Mouse (Mus musculus) cerebellum, postnatal 36 days (tissue): Measurements from ENCODE around the gene Rpgrip1l.
A peak's percentile ranks its signal among the peaks of the same experiment; 100 is the strongest.

Experiments
- DNase-seq, 2 experiments: peaks; one replicate each; pipeline ENCODE4 v3.0.0; 2021 to 2022; ENCODE audit warnings: mixed read lengths in 2 of 2

Gene Rpgrip1l

DNA sequence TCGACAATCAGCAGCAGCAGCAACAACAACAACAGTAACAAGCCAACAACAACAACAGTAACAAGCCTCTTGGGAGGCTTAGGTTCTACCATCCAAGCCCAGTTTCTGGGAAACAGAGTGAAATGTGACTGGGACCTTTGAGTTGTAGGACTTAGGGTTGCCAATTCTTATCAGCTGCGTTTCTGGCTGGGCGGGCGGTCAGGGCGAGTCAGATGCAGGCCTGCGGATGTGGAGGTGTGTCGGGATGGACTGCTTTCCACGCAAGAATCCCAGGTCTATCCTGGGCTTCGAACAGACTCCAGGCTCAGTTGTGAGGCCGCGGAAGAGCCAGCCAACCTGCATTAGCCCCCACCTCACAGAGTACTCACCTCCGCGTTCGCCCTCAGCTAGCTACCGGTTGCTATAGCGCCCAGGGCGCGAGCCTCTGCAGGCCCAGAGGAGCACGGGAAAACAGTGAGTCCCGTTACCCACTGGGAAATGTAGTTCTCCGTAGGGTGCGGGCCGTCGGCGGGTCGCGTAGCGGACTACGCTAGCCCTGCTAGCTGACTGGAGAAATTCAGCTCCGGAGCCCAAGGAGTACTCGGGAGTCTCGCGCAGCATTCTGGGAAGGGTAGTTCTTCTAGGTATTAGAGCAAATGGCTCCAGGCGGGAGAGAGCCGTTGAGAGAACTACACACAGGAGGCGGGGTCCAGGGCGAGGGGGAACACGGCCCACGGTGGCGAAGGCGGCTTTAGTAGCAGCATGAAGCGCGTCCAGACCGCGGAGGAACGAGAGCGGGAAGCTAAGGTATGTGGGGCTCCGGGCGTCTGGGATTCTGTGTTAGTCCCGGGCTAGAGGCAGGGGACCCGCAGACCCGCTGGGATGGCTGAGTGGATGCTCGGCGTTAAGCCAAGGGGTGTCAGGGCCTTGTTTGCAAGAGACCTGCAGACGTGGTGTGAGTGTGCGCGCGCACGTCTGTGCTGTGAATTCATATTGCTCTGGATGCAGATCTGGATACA, at the start of gene Rpgrip1l, which contains the start of gene Fto:
Gene Rpgrip1l, minus strand, starts transcription at position 428 of the 998 bp plus-strand sequence.
Gene Fto, plus strand, starts transcription at position 691 of the 998 bp plus-strand sequence.
- DNase-seq = peak; percentile 96 to 97

DNA sequence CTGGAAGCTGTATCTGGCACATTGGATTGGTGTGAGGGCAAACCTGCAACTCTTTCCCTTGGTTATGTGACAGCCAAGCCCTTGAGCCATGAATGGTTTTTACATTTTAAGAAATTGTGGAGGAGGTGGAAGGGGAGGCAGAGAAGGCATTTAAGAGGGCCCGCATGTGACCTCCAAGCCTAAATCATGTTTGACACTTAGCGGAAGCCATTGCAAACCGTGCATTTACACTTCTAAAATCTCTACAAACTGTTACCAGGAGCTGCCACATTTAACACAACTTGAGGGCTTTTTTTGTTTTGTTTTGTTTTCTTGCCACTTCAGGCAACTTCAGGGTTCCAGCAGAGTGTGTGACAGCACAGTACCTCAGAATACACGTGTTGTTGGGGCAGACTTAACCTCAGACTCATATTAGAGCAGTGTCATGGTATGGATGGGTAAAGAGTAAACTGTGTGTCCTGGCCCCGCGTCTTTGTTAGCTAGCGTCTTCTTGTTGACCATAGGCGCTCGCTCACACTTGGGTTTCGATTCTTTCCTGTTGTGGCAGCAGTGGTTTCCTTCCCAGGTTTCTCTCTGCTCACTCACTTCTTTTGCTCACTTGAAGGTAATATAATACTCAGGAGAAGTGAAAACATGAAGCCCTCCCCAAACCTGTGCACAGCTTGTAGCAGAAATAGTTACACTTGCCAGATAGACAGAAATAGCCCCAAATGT, 47.7 kb upstream of the Rpgrip1l start:
- DNase-seq = no peak

DNA sequence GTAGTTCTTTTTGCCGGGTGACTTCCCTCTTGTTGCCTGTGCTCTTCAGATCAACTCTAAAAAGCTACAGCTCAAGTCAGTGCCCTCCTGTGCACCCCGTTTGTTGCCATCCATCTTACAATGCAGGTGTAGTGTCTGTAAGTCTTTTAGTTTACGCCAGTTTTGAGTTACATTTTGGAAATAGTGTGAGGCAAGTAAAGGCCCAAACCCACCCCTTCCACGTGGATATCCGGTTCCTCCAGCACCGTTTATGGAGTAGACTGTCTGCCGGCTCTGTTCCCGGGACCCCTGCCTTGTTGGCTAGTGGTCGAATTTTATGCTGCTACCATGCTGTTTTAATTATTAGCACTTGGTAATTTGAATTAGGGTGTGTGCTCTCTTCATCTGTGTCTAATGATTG, 46.4 kb upstream of the Rpgrip1l start:
- DNase-seq = no peak

DNA sequence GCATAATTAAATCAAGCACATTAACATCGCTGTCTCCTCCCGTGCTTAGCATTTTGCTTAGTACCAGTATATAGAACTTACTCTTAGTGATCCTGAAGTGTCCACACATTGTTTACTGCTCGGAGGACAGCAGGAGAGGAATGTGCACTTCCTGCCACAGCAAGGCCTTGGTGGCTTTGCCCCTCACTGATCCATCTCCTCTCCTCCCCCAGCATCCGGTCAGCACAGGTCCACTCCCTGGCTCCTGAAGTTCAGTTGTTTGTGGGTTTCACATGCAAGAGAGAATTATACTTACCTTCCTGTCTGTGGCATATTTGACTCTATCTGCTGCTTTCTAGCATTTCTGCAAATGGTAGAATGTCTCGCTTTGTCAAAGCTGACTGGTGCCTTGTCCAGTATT, 45.0 kb upstream of the Rpgrip1l start:
- no peak for DNase-seq

DNA sequence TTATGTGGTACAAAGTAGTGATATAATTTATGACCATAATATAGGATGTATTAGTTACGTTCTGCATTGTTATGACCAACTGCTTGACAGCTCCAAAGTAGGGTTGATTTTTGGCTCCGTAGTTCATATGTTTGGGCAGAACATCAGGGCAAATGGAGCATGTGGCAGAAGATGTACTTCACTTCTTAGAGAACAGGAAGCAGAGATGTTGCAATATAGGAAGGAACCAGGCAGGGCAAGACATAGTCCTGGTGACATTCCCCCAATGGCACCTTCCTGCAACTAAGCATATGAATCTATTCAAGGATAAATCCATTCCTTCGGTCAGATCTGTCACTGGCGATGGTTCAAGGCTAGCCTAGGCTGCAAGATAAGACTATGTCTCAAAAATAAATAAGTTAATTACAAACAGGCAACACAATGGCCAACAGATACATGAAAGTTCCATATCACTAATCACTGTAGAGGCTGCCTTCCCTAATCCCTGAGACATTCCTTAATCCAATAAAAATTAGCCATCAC, 44.5 kb upstream of the Rpgrip1l start:
- DNase-seq = no peak

DNA sequence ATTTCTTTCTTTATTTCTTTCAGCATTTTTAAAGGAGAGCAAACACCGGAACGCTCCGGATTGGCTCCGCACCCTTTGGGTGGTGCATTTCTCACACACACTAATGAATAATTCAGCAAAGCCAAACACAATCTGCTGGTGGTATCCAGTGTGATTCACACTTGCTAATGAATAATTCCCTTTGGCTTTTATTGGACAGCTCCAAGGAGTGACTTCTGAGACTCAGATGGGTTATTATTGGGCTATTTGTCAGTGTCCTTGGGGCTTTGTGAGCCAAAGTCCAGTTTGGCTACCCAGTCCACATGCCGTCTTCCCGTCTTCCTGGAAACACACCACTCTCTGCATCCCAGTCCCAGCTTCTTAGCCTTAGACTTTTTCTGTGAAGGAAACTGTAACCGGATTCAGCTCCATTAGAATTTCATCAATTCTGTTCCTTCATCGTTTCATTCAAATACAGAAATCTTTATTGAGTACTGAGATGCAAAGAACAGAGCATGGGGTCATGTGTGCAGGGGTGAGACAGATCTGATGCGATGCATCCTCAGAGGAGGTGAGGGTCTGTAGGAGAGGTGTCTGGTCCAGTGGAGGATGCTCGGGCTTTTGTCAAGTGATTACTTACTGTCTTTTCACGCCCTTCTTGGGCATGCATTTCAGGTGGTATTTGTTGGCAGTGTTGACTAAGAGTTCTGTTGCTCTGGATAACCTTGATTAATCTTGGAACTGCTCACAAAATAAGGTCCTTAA, 43.1 kb upstream of the Rpgrip1l start:
- DNase-seq = no peak

DNA sequence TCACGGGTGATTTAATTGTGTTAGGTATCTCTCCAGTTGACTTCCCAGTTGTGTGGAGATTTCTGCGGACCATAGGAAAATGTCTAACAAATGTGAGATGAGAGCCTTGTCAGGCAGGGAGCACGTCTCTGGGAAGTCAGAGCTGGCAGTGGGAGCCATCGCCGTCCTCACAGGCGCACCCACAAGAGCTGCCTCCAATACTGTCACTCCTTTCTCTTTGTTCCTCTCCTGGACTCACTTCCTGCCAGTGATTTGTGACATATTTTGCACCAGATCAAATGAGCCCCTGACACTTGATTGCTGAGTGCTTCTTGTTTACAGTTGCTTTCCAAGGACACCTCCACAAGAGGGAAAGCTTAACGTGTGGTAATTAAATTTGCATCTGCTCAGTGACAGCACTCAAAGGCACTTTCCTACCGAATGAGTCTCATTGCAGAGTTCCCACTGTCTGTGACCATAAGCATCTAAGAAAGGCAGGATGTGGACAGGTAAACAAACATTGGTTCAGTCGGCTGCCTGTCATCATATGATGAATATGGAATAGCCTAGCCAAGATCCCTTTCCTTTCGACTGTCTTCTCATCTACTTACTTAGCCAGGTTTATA, 42.3 kb upstream of the Rpgrip1l start:
- DNase-seq = no peak

DNA sequence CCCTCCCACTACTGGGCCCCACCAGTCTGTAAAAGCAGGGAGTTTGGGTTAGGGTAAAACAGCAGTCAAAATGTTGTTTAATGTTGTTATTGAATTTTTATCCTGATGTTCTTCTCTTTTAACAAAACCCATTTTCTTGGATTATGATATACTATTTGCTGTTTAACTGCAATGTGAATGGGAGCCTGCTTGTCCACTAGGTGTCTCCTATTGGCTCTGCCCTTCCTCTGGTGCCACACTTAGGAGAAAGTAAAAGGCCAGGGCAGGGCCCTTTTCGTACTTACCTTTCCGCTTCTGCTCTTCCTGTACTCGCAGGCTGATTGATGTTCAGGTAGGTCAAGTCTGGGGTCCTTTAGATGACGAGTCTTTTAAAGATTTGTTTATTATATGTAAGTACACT, 40.8 kb upstream of the Rpgrip1l start:
- no peak for DNase-seq

DNA sequence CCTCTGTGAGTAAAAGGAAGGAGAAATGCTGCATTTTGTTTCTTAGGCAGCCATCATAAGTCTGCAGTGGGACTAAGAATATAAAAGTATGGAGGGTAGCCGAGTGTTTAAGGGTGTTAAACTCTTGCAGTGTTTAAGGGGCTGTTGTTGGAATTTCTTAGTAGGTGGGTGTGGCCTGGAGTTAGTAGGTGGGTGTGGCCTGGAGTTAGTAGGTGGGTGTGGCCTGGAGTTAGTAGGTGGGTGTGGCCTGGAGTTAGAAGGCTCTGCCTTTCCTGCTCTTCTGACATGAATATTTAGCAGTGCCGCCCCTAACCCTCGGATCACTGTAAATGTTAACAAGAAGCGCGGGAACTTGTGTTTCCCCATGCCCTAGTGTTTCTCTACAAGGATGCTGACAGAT, 40.0 kb upstream of the Rpgrip1l start:
- DNase-seq = no peak

DNA sequence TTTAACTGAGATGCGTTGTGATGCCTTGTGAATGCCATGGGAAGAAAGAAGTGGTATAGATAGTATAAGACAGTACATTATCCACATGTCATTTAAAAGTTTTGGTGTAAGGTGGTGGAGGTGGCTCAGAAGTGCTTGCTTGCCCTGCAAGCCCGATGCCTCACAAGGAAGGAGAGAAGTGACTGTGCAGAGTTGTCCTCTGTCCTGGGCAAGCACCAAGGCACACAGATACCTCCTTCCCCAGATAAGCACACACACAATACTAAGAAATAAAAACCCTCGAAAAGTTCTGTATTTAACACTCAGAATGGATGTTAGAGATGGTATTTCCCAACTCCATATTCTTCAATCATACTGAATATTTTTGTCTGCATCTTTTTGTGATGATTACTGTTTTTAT, 39.5 kb upstream of the Rpgrip1l start:
- DNase-seq = no peak

DNA sequence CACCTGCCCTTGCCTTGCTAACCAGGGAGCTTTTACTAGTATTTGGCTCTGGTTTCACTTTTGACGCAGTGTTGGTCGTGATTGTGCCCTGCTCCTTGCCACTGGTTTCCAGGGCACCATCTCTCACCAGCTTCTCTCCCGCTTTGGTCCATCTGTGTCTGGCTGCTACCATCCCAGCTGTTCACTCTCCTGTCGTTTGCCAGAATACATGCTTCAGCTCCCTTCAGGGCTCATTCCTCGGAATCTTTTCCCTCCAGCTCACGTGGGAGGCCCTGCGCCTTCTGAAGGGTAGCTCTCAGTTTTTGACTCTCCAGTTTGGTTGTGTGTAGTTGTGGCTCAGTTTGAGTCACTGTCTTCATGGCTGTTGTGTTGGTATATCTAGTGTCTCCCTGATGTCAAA, 37.6 kb upstream of the Rpgrip1l start:
- no peak for DNase-seq

DNA sequence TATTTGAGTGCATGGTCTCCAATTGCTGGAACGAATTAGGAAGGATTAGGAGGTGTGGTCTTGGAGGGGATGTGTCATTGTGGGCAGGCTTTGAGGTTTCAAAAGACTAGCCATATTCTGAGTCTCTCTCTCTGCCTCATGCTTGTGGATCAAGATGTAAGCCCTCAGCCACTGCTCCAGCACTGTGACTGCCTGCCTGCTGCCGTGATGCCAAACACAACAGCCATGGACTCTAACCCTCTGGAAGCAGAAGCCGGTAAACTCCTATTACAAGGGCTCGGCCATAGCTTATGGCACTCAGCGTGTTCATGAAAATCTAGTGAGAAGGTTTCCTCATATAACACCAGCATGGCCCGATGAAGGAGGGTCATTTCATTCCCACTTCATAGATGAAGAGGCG, 36.8 kb upstream of the Rpgrip1l start:
- no peak for DNase-seq

DNA sequence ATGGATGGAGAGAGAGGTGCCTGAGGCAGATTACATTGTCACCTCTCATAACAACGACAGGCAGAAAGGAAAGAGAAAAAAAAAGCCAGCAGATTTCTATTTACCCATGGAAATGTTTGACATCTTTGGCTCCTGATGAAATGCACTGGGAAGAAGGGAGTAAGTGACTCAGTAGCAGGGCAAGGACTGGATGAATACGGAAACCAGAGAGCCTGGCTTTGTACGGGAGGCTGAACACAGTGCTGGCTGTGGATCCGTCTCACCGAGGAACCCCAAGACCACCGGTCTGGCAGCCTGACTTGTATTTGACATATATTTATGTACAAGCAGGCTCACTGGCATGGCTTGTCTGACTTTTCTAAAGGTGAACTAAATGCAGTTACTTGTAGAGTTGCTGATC, 34.5 kb upstream of the Rpgrip1l start:
- no peak for DNase-seq

DNA sequence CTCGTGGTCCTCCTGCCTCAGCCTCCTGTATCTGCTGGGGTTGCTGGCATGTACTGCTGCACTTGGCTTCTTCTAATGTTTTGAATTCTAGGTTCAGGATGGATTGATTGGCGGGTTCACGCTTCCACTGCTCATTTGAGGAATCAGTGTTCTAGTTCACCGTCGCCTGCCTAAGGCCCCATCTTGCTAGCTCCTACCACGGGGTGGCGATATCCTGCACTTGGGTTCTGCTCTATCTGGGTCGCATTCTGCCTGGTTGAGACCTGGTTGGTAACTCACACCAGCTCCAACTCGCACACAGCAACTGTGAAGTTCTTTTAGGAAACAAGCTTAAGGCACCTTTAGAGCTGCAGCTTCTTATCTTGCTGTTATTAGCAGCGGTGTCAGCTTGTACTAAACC, 34.1 kb upstream of the Rpgrip1l start:
- DNase-seq = no peak

DNA sequence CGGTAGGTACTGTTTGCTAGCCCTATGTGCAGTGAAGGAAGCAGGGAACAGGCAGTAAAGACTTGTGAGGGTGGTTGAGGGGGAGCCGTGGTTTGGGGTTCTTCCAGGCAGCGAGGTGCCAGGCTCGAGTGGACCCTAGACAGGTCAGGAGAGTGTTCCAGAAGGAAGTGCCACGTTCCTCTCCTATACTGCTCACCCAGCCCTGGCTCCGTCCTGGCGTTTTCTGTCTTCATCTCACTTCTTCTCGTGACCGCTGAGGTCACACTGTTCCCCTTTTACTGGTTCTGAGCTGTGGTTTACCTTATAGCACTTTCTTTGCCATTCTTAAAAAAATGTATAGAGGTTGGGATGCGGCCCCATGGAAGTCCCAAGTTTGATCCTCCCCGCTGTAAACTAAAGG, 31.6 kb upstream of the Rpgrip1l start:
- no peak for DNase-seq

DNA sequence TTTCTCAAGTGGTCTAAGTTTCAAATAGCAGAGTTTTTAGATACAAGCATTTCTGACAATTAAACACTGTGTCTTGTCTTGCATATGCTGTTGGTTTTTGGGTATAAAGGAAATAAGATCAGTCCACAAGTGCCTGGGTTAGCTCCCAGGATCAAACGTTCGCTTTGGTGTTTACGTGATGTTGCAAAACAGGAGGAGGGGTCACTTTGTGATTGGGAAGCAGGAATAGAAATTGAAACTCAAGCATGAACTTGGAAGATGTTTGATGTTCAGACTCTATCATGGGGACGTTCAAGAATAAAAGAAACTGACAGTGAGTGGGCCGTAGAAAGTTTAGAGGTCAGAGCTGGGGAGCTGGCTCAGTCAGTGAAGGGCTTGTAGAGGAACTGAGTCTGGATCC, 29.7 kb upstream of the Rpgrip1l start:
- no peak for DNase-seq

DNA sequence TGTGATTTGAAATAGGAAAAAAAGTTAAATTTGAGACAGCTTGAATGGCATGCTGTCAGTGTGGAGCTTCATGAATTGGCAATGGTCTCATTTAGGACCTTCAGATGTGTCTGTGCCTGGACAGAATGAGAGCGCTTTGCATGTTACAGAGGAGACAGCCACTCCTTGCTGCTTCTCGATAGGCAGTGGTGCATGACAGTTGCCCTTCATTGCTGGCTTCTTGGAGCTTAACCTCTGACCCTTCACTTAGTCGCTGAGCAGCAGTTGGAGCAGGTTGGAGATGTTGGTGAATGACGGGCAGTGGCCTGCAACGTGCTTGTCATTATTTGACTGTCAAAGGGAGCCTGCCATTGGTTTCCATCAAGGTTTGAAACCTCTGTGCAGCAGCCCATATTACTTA, 29.1 kb upstream of the Rpgrip1l start:
- DNase-seq = no peak

DNA sequence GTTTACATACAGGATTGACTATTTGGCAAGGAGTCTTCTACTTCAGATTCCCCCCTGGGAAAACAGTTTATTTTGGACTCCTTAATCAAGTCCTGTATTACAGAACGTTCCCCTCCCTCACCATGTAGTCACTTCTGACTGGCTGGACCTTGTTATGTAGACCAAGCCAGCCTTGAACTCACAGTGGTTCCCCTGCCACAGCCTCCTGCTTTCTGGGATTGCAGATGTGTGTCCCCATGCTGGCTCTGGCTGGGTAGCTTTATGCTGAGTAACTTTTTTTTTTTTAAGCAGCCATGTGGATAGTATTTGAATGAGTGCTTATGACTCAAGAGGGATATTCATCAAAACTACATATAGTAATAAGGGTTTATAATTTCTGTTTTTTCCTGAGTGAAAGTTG, 27.7 kb upstream of the Rpgrip1l start:
- no peak for DNase-seq

DNA sequence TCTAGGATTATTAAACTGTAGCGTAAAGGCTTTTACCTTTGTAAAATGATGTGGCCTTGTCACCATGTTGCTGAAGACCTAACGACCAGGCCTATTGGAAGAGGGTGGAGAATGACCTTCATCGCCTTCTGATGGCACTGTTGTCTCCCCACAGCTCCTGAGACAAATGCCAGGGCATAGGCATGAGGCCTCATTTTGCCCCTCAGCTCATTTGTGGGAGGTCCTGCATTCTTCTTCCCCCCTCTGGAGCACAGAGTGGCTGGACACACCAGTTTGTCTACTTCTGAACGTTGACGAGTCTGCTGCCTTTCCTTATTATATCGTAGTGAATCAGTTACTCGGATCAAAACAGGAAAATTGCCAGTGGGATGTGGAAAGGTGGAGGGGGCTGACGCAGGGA, 26.6 kb upstream of the Rpgrip1l start:
- DNase-seq = no peak

DNA sequence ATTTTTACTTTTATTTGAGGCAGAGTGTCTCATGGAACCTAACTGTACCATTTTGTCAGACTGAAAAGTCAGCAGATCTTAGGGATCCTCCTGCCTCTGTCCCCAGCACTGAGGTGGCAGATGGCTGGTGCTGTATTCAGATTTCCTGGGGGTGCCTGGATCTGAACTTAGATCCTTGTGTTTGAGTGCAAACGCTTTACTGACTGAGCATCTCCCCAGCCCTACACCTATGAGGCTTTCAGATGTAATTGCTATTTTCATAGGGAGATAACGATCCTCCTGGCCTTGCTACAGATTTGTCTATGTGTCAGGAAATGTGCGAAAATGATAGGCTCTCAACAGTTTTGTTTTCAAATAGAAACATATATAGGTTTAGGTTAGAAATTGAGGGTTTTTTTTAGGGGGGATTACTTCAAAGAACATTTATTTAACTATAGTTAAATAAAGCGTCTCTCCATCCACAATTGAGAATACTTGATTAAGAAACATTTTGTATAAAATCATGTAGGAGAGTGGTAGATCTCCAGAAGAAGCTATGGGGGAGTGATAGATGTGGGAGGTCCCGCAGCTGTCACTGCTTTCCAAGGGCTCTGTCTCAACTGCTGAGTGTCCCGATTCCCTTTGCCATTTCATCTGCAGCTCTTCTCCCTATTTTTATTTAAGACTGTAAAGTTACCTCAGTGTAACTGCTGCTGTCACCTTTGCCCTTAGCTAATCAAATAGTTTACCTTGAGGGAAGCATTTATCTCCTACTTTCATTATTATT, 25.5 kb upstream of the Rpgrip1l start:
- no peak for DNase-seq

DNA sequence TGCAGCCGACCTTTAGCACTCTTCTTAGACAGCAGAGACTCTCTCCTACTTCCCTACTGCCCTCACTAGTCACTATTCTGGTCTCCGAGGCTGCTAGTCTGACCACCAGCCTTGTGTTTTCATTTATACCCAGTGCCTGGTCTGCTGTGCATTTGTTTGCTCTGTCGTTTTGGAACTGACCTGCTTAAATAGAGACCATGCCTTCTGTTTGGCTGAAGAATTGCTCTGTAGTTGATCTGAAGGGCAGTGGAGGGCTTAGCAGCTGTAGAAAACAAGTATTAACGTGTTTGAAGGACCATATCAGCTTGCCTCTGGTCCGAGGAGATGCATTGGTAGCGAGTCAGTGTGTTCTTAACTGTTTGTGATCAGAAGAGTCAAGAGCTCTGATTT, 16.4 kb upstream of the Rpgrip1l start:
- DNase-seq = no peak

DNA sequence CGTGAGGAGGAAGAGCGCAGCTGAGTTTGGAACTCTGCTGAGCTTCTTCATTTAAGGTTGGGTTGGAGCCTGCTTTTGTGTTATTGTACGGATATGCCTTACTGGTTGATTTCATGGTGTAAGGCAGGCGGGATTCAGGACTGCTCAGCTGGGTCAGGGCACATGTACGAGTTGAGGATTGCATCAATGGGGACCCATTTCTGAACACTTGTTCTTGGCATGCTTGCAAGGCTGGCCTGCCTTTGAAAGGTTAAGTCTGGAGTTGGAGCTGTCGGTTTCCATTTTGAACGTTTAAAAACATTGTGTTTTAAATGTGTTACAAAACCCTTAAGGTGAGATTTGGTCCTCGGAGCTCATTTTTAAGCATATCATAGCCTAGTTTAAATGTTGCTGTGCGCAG, 16.0 kb upstream of the Rpgrip1l start:
- DNase-seq = no peak
